Mouse (Mus musculus) liver, embryonic 14.5 days (tissue): ENCODE data around the gene Dnajc6.

Experiments
- CTCF ChIP-seq: IDR thresholded peaks from 2 replicates; pipeline ENCODE4 v1.5.1; 2016; ENCODE audit warnings: antibody characterized with exemption, low read depth, control low read depth
- EP300 ChIP-seq: IDR thresholded peaks from 2 replicates; pipeline ENCODE4 v1.6.1; 2016; ENCODE audit warnings: antibody characterized with exemption, low read depth

DNA sequence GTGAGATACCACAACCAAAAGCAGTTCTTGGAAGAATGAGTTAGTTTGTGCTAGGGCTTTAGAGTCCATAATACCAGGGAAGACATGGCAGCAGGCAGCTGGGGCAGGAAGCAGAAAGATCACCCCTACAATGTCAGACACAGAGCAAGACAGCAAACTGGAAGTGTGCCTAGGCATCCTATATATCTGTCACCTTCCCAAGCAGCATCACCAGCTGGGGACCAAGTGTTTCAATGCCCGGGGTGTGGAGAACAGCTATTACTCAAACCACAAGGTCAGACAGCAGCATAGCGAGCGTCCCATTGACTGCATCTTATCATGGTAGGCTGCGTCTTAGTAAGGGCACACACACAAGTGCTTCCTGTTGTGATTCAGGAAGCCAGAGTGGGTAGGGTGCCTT is 45.4 kb upstream of the Dnajc6 start:
- TF ChIP-seq CTCF (no peak), EP300 (no peak)
